In the genomic region with DNA sequence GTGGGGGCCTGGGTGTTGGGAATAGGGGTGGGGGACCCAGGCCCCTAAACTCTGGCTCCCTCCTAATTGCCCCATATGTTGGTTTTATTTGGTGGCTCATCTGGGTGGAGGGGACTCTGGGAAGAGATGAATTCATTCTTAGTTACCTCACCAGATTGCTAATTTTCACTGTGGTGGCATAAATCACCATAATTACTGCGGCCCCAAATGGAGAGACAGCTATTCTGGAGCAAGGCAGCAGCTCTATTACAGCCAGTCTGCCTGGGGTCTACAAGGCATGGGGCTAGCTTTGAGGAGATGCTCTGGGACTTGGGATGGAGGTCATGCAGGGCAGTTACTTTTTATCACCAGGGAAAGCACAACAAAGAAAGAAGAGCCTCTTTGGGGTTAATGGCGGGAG, we compare ENCODE assay signal across 20 mouse cellular contexts. TPM values are rescaled to one million over a fixed set of nuclear protein-coding genes. Genes with fewer than 3 reads are reported as not detected.
DNase-seq lines count a peak whose midpoint lies in the region; ATAC-seq and TF ChIP-seq lines count a peak whose summit lies in the region.
"Had no signal": no experiment of that assay in that cellular context is flagged by ENCODE, and none has a peak within 500 bp of the region (broad histone marks: within the 10 kb centered on the region; RNA-seq: fewer than 3 reads in every experiment).

No protein-coding gene starts in this region.

- no peaks in the 10 kb centered on the region for H3K27me3 ChIP-seq in hindbrain, embryonic 11.5 days (ENCODE audit: control insufficient read depth, insufficient read depth, low read length)
- no peaks in the 10 kb centered on the region for H3K27me3 ChIP-seq in hindbrain, embryonic 16.5 days (replicated peaks; ENCODE audit: control insufficient read depth, insufficient read depth, low read length)
- H3K27me3 ChIP-seq in ES-Bruce4 (ENCODE audit: control insufficient read depth, insufficient read depth, low read length, poor library complexity, severe bottlenecking): no peaks in the 10 kb centered on the region
- H3K27me3 ChIP-seq in embryonic facial prominence, embryonic 10.5 days (replicated peaks; ENCODE audit: low read depth, poor library complexity, severe bottlenecking): no peaks in the 10 kb centered on the region
- no peaks in the 10 kb centered on the region for H3K27me3 ChIP-seq in hindbrain, embryonic 14.5 days (ENCODE audit: control insufficient read depth, insufficient read depth, low read length)
- H3K27me3 ChIP-seq: liver, embryonic 13.5 days had no signal

- H3K4me2 ChIP-seq in hindbrain, embryonic 11.5 days (replicated peaks; ENCODE audit: low read depth, low read length): no peak overlapping the region
- H3K4me2 ChIP-seq in hindbrain, embryonic 16.5 days (ENCODE audit: low read length): no peak overlapping the region
- no peak overlapping the region for H3K4me2 ChIP-seq in hindbrain, embryonic 14.5 days (replicated peaks)
- H3K4me2 ChIP-seq: heart, embryonic 11.5 days; liver, embryonic 13.5 days; lung, embryonic 14.5 days had no signal

- H3K9ac ChIP-seq in hindbrain, embryonic 11.5 days (ENCODE audit: low read depth, low read length): no peak overlapping the region
- H3K9ac ChIP-seq in hindbrain, embryonic 16.5 days (ENCODE audit: low read depth, low read length): no peak overlapping the region
- H3K9ac ChIP-seq in ES-Bruce4 (ENCODE audit: low read depth, poor library complexity, severe bottlenecking): peak overlapping the region; percentile 26; the same call in 1 of the 2 replicates
- 0 out of 2 replicates have a peak overlapping the region, but pooled peaks have one; percentile 4 for H3K9ac ChIP-seq in hindbrain, embryonic 14.5 days
- H3K9ac ChIP-seq: liver, embryonic 13.5 days; lung, embryonic 14.5 days had no signal

- H3K4me1 ChIP-seq in hindbrain, embryonic 11.5 days (replicated peaks; ENCODE audit: control insufficient read depth, insufficient read depth, low read length): no peaks in the 10 kb centered on the region; the same call in 1 of the 2 replicates
- no peaks in the 10 kb centered on the region for H3K4me1 ChIP-seq in hindbrain, embryonic 16.5 days (ENCODE audit: control insufficient read depth, insufficient read depth, low read depth, low read length)
- H3K4me1 ChIP-seq in ES-Bruce4 (ENCODE audit: control insufficient read depth, insufficient read depth, low read length): peaks cover 3% of the 10 kb centered on the region
- peaks cover 10% of the 10 kb centered on the region for H3K4me1 ChIP-seq in embryonic facial prominence, embryonic 10.5 days
- H3K4me1 ChIP-seq in hindbrain, embryonic 14.5 days (replicated peaks; ENCODE audit: control insufficient read depth, insufficient read depth, low read length): no peaks in the 10 kb centered on the region

- no peaks in the 10 kb centered on the region for H3K36me3 ChIP-seq in hindbrain, embryonic 11.5 days (ENCODE audit: control insufficient read depth, insufficient read depth, low read length)
- no peaks in the 10 kb centered on the region for H3K36me3 ChIP-seq in hindbrain, embryonic 16.5 days (ENCODE audit: control insufficient read depth, insufficient read depth, low read length)
- no peaks in the 10 kb centered on the region for H3K36me3 ChIP-seq in ES-Bruce4 (ENCODE audit: control insufficient read depth, insufficient read depth, low read length, poor library complexity, severe bottlenecking)
- H3K36me3 ChIP-seq in embryonic facial prominence, embryonic 10.5 days (replicated peaks): no peaks in the 10 kb centered on the region
- no peaks in the 10 kb centered on the region for H3K36me3 ChIP-seq in hindbrain, embryonic 14.5 days (replicated peaks; ENCODE audit: control insufficient read depth, insufficient read depth)
- H3K36me3 ChIP-seq: liver, embryonic 13.5 days had no signal

- no peak for TF ChIP-seq POLR2A in ES-Bruce4 (IDR thresholded peaks at IDR 0.05; ENCODE audit: insufficient read depth, low read length)

- DNase-seq in hindbrain, embryonic 11.5 days (ENCODE audit: low spot score): no peak
- no peak for DNase-seq in embryonic facial prominence, embryonic 10.5 days (ENCODE audit: low spot score)
- no peak for DNase-seq in hindbrain, embryonic 14.5 days (ENCODE audit: low spot score)
- no peak for DNase-seq in B cell, adult 2 months
- no peak for DNase-seq in lung, postnatal 36 days
- no peak for DNase-seq in ovary, adult 18-20 months (ENCODE audit: low spot score)
- DNase-seq: adrenal gland, adult 8-10 months; cerebellum, adult 9-11 months; heart, postnatal 10 days; kidney, adult 9 months; kidney, postnatal 25 days; liver, embryonic 13.5 days; lung, embryonic 14.5 days; right cerebral cortex, postnatal 25 days; thymus, postnatal 36 days had no signal

- TF ChIP-seq EP300 in ES-Bruce4 (IDR thresholded peaks at IDR 0.05; ENCODE audit: insufficient read depth, low read depth, low read length): no peak

- no peak for TF ChIP-seq CTCF in ES-Bruce4 (IDR thresholded peaks at IDR 0.05; ENCODE audit: low read depth, low read length)

- peak overlapping the region; percentile 65 for H3K27ac ChIP-seq in hindbrain, embryonic 11.5 days (ENCODE audit: low read depth, low read length)
- no peak overlapping the region for H3K27ac ChIP-seq in hindbrain, embryonic 16.5 days (ENCODE audit: low read depth, low read length)
- no peak overlapping the region for H3K27ac ChIP-seq in ES-Bruce4 (ENCODE audit: insufficient read depth, low read length)
- peak overlapping the region; percentile 21; the same call in 1 of the 2 replicates for H3K27ac ChIP-seq in embryonic facial prominence, embryonic 10.5 days (replicated peaks)
- peak overlapping the region; percentile 26; the same call in 1 of the 2 replicates for H3K27ac ChIP-seq in hindbrain, embryonic 14.5 days
- H3K27ac ChIP-seq: liver, embryonic 13.5 days; macrophage had no signal

- ATAC-seq in hindbrain, embryonic 11.5 days (ENCODE audit: low FRiP score): no peak
- ATAC-seq in hindbrain, embryonic 16.5 days: no peak
- ATAC-seq in hindbrain, embryonic 14.5 days (ENCODE audit: low FRiP score): no peak
- ATAC-seq: inflammation-experienced regulatory T-cells, adult 6 months had no signal

- no peak overlapping the region for H3K4me3 ChIP-seq in hindbrain, embryonic 11.5 days (ENCODE audit: low read depth, low read length)
- no peak overlapping the region for H3K4me3 ChIP-seq in hindbrain, embryonic 16.5 days (ENCODE audit: low read length)
- no peak overlapping the region for H3K4me3 ChIP-seq in ES-Bruce4 (ENCODE audit: low read depth, low read length)
- H3K4me3 ChIP-seq in embryonic facial prominence, embryonic 10.5 days: no peak overlapping the region
- H3K4me3 ChIP-seq in hindbrain, embryonic 14.5 days (replicated peaks; ENCODE audit: low read length): no peak overlapping the region
- H3K4me3 ChIP-seq: liver, embryonic 13.5 days had no signal

- H3K9me3 ChIP-seq in hindbrain, embryonic 11.5 days (ENCODE audit: control insufficient read depth, low read length): no peaks in the 10 kb centered on the region
- H3K9me3 ChIP-seq in hindbrain, embryonic 16.5 days (ENCODE audit: control insufficient read depth, low read length): no peaks in the 10 kb centered on the region
- no peaks in the 10 kb centered on the region for H3K9me3 ChIP-seq in ES-Bruce4 (replicated peaks; ENCODE audit: control insufficient read depth, insufficient read depth, low read length, poor library complexity, severe bottlenecking)
- H3K9me3 ChIP-seq in embryonic facial prominence, embryonic 10.5 days: no peaks in the 10 kb centered on the region
- H3K9me3 ChIP-seq in hindbrain, embryonic 14.5 days (ENCODE audit: control insufficient read depth, low read length): no peaks in the 10 kb centered on the region
- H3K9me3 ChIP-seq: liver, embryonic 13.5 days had no signal

- 24% methylated on average over 2 of the region's 2 CpGs for WGBS in hindbrain, embryonic 11.5 days
- 48% methylated on average over 2 of the region's 2 CpGs for WGBS in hindbrain, embryonic 16.5 days
- WGBS in embryonic facial prominence, embryonic 10.5 days: 47% methylated on average over 2 of the region's 2 CpGs
- WGBS in hindbrain, embryonic 14.5 days: 28% methylated on average over 2 of the region's 2 CpGs

RNA-seq across cellular contexts. Expression of gene Dhx8, which starts 6.0 kb away (rescaled TPM):
- polyA plus RNA-seq in hindbrain, embryonic 11.5 days (2014; fragmentation: Nextera tagmentation; extraction: Ambion mirVana): 37.0 and 39.9 TPM in 2 replicates
- 25.6 and 28.5 TPM in 2 replicates for polyA plus RNA-seq in hindbrain, embryonic 16.5 days (2015; fragmentation: Nextera tagmentation; extraction: Ambion mirVana)
- 37.6 and 38.9 TPM in 2 replicates for polyA plus RNA-seq in ES-Bruce4 (2011; ENCODE audit: insufficient read depth, insufficient read length, low read depth, missing spikeins)
- polyA plus RNA-seq in embryonic facial prominence, embryonic 10.5 days (2016; fragmentation: Nextera tagmentation; extraction: Ambion mirVana): 50.5 and 52.3 TPM in 2 replicates
- 29.3 and 30.5 TPM in 2 replicates for polyA plus RNA-seq in hindbrain, embryonic 14.5 days (2014; fragmentation: Nextera tagmentation; extraction: Ambion mirVana)

RNA-seq across cellular contexts. Expression of gene Etv4, which starts 58.4 kb away (rescaled TPM):
- polyA plus RNA-seq in hindbrain, embryonic 11.5 days (2014; fragmentation: Nextera tagmentation; extraction: Ambion mirVana): 4.6 and 5.7 TPM in 2 replicates
- 21.7 and 21.8 TPM in 2 replicates for polyA plus RNA-seq in hindbrain, embryonic 16.5 days (2015; fragmentation: Nextera tagmentation; extraction: Ambion mirVana)
- polyA plus RNA-seq in ES-Bruce4 (2011; ENCODE audit: insufficient read depth, insufficient read length, low read depth, missing spikeins): 28.9 and 30.3 TPM in 2 replicates
- polyA plus RNA-seq in embryonic facial prominence, embryonic 10.5 days (2016; fragmentation: Nextera tagmentation; extraction: Ambion mirVana): 15.9 and 18.9 TPM in 2 replicates
- 12.2 and 12.6 TPM in 2 replicates for polyA plus RNA-seq in hindbrain, embryonic 14.5 days (2014; fragmentation: Nextera tagmentation; extraction: Ambion mirVana)
- polyA plus RNA-seq: macrophage had no signal

Comparison
In these comparisons a context has a peak if more than half of its experiments do, and no peak if none do; other contexts are left out.
1. H3K27ac ChIP-seq: peak in hindbrain, embryonic 11.5 days (single experiment), embryonic facial prominence, embryonic 10.5 days (single experiment) and hindbrain, embryonic 14.5 days (single experiment); none in hindbrain, embryonic 16.5 days (single experiment) and ES-Bruce4 (single experiment).
2. H3K9ac ChIP-seq: peak in ES-Bruce4 (single experiment) and hindbrain, embryonic 14.5 days (single experiment); none in hindbrain, embryonic 11.5 days (single experiment) and hindbrain, embryonic 16.5 days (single experiment).